Mouse (Mus musculus) ovary, adult 18-20 months (tissue): ENCODE measurements around the gene Gm20696.
A peak's percentile ranks its signal among the peaks of the same experiment; 100 is the strongest.

ENCODE experiments used
- DNase-seq: peaks from one replicate; pipeline ENCODE4 v3.0.0; 2022; ENCODE audit warnings: low spot score, mixed read lengths

Gene Gm20696

DNA sequence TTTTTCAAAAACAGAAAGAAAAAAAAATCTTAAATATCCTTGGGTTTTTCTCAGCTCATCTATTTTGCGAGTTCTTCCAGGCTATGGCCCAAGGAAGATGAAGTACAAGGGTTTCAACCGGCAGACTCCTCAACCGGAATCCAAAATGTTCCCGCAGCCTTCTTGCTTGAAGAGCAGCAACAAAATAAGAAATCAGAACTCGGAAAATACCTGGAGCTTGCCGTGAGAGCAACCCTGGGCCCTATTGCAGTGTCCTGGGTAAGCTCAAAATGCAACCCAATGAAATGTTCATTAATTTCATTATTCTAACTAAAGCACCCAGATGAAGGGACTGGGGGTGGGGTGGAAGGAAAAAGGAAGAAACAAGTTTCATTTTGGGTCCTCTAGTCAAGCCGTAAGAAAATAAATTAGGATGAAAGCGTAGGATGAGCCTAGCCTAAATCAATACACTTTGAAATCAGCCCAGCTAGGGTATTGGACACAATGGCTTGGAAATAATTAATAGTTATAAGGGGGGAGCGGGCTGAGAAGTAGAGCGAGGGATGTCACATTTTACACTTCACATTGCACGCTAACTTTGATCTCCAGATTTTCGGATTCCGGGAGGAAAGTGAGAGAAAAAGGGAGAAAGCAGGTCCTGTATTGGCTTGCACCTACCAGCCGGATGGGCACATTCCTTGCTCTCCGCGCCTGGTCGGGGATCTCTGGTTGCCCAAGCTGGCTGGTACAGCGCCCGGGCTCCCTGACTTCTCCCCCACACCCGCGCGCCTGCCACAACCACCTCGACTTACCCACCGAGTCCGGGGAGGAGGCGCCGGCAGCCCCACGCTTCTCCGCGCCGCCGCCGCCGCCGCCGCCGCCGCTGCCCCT is 146.6 kb downstream of the Gm20696 start:
- peak; percentile 24 for DNase-seq

- DNase-seq, result no peak
Measured at GRCm38 (mm10) chr6:99519052-99519451, 147.5 kb downstream of the Gm20696 start.

GRCm38 (mm10) chr6:99515667-99516199 is 150.9 kb downstream of the Gm20696 start:
- no peak for DNase-seq

DNA sequence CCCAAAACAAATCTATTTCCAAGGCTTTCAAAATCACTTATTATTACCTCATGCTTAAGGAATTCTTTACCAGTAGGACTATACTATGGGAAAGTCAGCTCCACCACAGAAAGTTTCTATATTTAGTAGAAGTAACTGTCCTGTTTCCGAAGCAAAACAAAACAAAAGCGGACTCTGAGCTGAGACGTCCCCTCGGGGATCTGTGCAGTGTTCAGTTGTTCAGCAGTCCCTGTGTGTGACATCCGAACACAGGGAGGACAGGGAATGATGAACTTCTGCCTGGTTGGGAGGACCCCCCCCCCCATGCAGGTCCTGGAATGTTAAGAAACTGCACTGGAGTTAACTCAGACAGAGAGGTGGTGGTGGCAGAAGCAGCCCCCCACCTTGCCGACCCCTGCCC is 154.7 kb downstream of the Gm20696 start:
- DNase-seq, result no peak

DNA sequence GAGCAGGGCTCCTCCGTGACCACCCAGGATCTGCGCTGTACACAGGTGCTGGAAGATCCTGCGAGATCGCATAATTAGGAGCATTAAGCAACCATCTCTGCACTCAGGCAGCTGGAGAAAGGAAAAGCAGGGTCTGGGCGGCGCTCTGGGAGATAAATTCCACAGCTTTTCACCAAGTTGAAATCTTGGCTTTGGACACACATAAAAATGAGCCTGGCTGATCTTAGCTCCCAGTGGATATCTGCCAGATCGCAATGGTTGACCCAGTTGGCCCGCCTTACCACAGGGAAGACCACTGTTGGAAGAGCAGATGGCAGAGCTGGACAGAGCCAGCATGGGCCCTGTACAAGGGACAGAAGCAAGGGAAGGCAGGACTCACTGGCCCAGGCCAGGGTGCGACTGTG is 157.4 kb downstream of the Gm20696 start:
- no peak for DNase-seq

DNA sequence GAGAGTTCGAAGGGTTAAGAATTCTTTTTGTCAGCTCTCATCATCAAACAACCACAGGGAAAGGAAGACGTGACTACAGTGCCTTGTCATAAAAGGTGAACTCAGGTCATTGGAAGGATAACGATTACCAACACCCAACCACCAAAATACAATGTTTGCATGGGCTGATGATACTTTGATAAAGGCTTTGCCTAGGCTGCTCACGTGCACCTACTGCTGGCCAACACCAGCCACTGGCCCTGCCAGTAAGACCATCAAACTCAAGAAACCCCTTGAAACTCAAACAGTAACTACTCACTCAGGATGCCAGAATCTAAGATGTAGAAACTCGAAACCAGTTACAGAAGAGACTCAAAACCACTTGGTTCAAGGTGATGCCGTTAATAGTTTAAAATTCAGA is 159.8 kb downstream of the Gm20696 start:
- no peak for DNase-seq

- DNase-seq, result no peak
Measured at GRCm38 (mm10) chr6:99503741-99504140, 162.9 kb downstream of the Gm20696 start.

DNA sequence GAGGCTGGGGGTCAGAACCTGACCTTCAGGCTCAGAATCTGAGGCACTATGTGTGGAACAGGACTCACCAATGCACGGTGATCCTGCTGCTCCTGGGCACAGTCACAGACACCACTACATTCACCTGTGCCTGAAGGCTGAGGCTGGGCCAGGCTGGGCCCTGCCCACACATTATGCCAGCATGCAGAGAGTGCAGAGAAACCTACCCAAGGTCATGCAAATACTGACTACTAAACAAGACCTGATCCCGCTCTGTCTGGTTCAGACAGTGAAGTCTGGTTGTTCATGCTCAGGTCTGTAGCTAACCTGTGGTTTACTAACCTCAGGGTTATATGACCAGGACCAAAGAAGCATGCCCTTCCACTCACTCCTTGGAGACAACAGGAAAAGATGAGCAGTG is 163.9 kb downstream of the Gm20696 start:
- no peak for DNase-seq

DNA sequence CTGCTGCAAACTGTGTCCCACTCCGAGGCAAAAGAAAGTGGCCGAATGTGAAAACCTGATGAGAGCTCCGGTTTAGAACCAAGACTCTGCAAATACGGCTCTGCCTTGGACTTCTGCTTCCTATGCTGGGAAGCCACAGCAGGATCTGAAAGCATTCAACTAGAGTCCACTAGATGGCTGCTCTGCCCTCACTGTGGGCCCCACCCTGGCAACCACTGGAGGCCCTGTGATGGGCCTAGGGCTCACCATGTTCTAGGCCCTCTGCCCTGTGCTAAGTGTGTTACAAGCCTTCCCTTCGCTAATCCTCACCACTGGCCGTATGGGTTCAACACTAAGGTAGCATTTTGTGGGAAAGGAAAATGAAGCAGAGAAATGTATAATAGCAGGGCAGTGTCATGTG is 164.3 kb downstream of the Gm20696 start:
- DNase-seq, result no peak

DNA sequence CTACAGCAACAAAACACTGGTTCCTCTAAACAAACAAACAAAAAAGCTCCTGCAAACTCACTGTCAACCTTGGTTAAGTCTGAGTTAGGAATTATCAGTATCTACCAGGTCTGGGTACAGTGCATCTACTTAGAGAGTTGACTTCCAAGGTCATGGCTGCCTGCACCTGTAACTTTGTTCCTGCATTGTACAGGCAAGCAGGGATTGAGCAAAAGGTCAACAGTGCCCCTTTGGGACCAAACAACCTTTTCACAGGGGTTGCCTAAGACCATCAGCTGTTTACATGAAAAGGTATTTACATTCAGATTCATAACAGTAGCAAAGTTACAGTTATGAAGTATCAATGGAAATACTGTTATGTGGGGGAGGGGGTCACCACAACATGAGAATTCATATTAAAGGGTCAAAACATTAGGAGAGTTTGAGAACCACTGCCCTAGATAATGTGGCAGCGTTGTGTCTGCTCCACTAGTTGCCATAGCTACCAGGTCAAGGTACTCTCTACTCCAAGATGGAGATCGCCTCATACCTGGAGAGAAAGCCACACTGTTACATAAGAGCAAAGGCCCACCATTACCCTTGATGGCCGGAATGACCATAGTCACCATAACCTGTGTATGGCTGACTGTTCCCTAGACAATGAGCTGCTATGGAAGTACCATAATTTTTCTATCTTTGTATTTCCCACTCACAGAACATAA is 165.9 kb downstream of the Gm20696 start:
- DNase-seq, result no peak

DNA sequence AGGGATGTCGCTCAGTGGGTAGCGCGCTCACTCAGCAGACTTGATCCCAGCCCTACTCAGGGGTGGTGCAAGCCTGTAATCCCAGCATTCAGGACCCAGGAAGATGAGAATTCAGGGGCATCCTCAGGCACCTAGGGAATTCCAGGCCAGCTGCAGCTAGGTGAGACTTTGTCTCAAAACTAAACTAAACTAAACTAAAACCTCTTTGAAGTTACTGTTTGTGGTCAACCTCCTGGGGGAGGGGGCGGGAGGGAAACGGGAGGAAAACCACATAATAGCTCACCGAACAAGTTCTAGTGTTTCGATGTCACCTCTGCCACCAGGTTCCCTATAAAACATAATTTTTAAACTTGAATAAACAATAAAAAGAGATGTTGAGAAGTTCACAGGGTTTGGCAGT is 168.5 kb downstream of the Gm20696 start:
- DNase-seq, result no peak

DNA sequence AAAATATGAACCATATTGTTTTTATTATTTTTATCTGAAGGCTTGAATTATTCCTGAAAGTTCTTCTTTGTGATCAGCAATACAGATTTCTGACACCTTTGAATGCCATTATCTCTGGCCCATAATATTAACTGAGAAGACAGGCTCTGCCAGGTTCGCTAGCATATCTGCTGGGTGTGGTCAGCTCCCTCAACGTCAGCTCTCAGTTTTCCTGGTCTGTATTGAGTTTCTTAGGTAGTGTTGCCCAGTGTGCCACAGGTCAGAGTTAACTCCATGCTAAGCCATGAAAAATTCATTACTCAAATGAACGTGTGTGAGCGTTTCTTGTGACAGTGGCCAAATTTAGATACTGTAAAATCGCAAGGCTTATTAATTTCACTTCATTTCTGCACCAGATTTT is 170.5 kb downstream of the Gm20696 start:
- DNase-seq, result no peak

DNA sequence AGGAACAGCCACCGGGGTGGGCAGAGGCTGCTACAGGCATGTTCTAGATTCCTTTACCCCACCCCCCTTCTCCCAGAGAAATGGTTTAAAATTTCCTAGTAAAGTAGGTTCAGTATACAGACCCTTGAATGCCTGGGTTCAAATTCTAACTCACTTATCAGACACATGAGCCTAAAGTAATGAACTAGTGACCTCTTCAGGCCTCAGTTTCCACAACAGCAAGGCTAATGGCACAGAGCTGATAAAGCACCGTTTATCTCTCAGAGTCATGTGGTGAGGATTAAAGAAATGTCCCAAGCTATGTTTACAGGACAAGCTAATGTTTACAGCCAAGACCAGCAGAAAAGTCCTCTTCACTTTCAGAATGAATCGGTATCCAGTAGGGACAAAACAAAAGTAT is 173.7 kb downstream of the Gm20696 start:
- no peak for DNase-seq

- DNase-seq, result no peak
Measured at GRCm38 (mm10) chr6:99491979-99492544, 174.5 kb downstream of the Gm20696 start.

DNA sequence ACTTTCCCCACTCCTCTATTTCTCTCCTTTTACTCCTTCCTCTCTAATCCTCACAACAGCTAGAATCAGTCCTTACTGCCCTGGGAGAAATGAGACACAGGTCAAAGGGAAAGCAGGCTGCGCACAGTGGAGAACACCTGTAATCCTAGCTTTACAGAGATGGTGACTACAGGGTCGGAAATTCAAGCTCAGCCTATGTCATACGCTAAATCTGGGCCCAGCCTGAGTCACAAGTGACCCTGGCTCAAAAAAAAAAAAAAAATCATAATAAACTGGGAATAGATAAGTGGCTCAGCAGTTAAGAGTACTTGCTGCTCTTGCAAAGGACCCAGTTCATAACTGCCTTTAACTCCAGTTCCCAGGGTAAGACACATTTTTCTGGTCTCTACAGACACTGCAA is 175.5 kb downstream of the Gm20696 start:
- no peak for DNase-seq

- DNase-seq, result no peak
Measured at GRCm38 (mm10) chr6:99489900-99490648, 176.5 kb downstream of the Gm20696 start.

- DNase-seq, result no peak
Measured at GRCm38 (mm10) chr6:99489423-99489822, 177.2 kb downstream of the Gm20696 start.

DNA sequence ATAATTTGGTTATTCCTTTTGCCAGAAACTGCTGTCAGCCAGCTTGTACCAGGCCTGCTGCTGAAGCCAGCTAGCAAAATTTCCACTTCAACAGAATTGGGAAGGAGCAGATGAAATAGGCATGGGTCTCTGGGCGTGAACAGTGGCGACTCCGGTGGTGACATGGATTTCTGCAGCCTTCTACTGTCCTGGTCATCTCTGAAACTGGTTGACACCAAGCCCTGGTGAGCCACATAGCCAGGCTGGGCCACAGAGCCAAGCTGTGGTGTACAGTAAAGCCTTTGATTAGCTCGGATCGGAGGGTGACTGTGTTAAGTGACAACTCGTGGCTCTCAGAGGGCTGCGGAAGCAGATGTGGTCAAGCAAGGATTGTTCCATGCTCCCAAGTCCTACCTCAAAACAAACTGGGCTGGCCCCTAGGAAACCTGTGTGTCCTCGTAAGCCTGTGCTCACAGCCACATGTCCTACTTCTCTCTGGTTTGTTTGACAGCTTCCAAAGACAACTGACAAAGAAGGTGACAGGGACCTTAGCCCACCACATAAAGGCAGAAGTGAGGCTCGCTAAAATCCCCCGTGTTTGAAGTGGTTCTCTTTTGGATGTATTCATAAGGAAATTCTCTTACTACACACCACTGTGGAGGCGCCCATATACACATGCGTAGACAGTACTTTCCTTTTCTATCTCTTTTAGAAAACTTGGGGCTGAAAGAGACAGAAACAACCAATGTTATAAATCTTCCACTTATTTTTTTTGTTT is 180.5 kb downstream of the Gm20696 start:
- no peak for DNase-seq

- peak; percentile 75 for DNase-seq
Measured at GRCm38 (mm10) chr6:99485217-99485883, 181.2 kb downstream of the Gm20696 start.

GRCm38 (mm10) chr6:99484884-99485216 is 181.7 kb downstream of the Gm20696 start:
- no peak for DNase-seq

GRCm38 (mm10) chr6:99484197-99484725 is 182.3 kb downstream of the Gm20696 start:
- DNase-seq, result no peak
